Mouse (Mus musculus) kidney, adult 11 months (tissue): Measurements from ENCODE around the gene Hexim2.

Source experiments
- DNase-seq: peaks from one replicate; pipeline ENCODE4 v3.0.0; 2022

Hexim2 gene

GRCm38 (mm10) chr11:103142441-103143182, 10.4 kb downstream of the Hexim2 start:
- peak; percentile 80 for DNase-seq

- DNase-seq, result peak; percentile 21
Measured at GRCm38 (mm10) chr11:103144309-103145285, 12.4 kb downstream of the Hexim2 start.

GRCm38 (mm10) chr11:103146386-103146785, 14.2 kb downstream of the Hexim2 start:
- no peak for DNase-seq

GRCm38 (mm10) chr11:103147766-103148165, 15.5 kb downstream of the Hexim2 start:
- peak; percentile 87 for DNase-seq

GRCm38 (mm10) chr11:103149771-103150170, 17.5 kb downstream of the Hexim2 start:
- no peak for DNase-seq

- DNase-seq, result peak; percentile 95
Measured at GRCm38 (mm10) chr11:103158621-103159478, 26.6 kb downstream of the Hexim2 start.

- no peak for DNase-seq
Measured at GRCm38 (mm10) chr11:103160738-103161137, 28.5 kb downstream of the Hexim2 start.

- DNase-seq, result no peak
Measured at GRCm38 (mm10) chr11:103161449-103161848, 29.2 kb downstream of the Hexim2 start.

GRCm38 (mm10) chr11:103162132-103162531, 29.9 kb downstream of the Hexim2 start:
- DNase-seq, result no peak

- DNase-seq, result no peak
Measured at GRCm38 (mm10) chr11:103164391-103164790, 32.2 kb downstream of the Hexim2 start.

- peak; percentile 72 for DNase-seq
Measured at GRCm38 (mm10) chr11:103168690-103169390, 36.6 kb downstream of the Hexim2 start.

GRCm38 (mm10) chr11:103169664-103170063, 37.4 kb downstream of the Hexim2 start:
- DNase-seq, result no peak

GRCm38 (mm10) chr11:103170111-103170493, 37.9 kb downstream of the Hexim2 start:
- DNase-seq, result no peak

GRCm38 (mm10) chr11:103170494-103171285, 38.5 kb downstream of the Hexim2 start, which contains the start of gene Fmnl1:
Gene Fmnl1, plus strand, starts transcription at chr11:103171107.
- peak; percentile 46 for DNase-seq

- no peak for DNase-seq
Measured at GRCm38 (mm10) chr11:103171286-103171620, 39.0 kb downstream of the Hexim2 start.

- DNase-seq, result peak; percentile 87
Measured at GRCm38 (mm10) chr11:103171703-103172391, 39.6 kb downstream of the Hexim2 start.

GRCm38 (mm10) chr11:103172392-103173040, 40.3 kb downstream of the Hexim2 start:
- no peak for DNase-seq

- no peak for DNase-seq
Measured at GRCm38 (mm10) chr11:103173041-103173770, 41.0 kb downstream of the Hexim2 start.

- peak; percentile 60 for DNase-seq
Measured at GRCm38 (mm10) chr11:103173771-103174344, 41.6 kb downstream of the Hexim2 start.
